Mouse (Mus musculus) intestine, embryonic 16.5 days (tissue): ENCODE results near the gene Dpagt1. TPM values are rescaled to one million over a fixed set of nuclear protein-coding genes. Genes with fewer than 3 reads are reported as not detected.
"Not testable (repeated sequence)": the region's sequence is repeated elsewhere in the genome, so short reads cannot be mapped to it uniquely, and the experiment has no call there.

ENCODE experiments used
- ATAC-seq: fragments of 200-750 bp; cut with Nextera tagmentation; 2 replicates; pipeline ENCODE4 v1.8.0; 2017; ENCODE audit warnings: moderate TSS enrichment, moderate library complexity
- H3K27ac ChIP-seq: fragments of 300-500 bp; sonication (generic); 2 replicates; pipeline ENCODE4 v1.5.1; 2014; ENCODE audit warnings: mild to moderate bottlenecking, low read length
- H3K27me3 ChIP-seq: fragments of 300-500 bp; sonication (generic); replicated peaks from 2 replicates; pipeline ENCODE4 v1.6.1; 2014; ENCODE audit warnings: low read length, control low read depth, mixed read lengths; ENCODE audit not compliant: control insufficient read depth, insufficient read depth
- H3K36me3 ChIP-seq: fragments of 300-500 bp; sonication (generic); 2 replicates; pipeline ENCODE4 v1.6.1; 2014; ENCODE audit warnings: low read length, control low read depth; ENCODE audit not compliant: control insufficient read depth, insufficient read depth
- H3K4me1 ChIP-seq: fragments of 300-500 bp; sonication (generic); 2 replicates; pipeline ENCODE4 v1.6.1; 2014; ENCODE audit warnings: low read length, control low read depth, mixed read lengths; ENCODE audit not compliant: control insufficient read depth, insufficient read depth
- H3K4me2 ChIP-seq: fragments of 300-500 bp; sonication (generic); 2 replicates; pipeline ENCODE4 v1.6.1; 2014; ENCODE audit warnings: low read depth, low read length, control low read depth
- H3K4me3 ChIP-seq: fragments of 300-500 bp; sonication (generic); 2 replicates; pipeline ENCODE4 v1.5.1; 2014; ENCODE audit warnings: mild to moderate bottlenecking, low read length
- H3K9ac ChIP-seq: fragments of 300-500 bp; sonication (generic); 2 replicates; pipeline ENCODE4 v1.6.1; 2014; ENCODE audit warnings: low read depth, low read length
- H3K9me3 ChIP-seq: fragments of 300-500 bp; sonication (generic); 2 replicates; pipeline ENCODE4 v1.6.1; 2016; ENCODE audit warnings: low read length, control low read depth; ENCODE audit not compliant: control insufficient read depth
- WGBS: fragments of 180-500 bp; shearing (Covaris S2); extraction: QIAGEN DNeasy Blood & Tissue Kit; methylation state at CpG from one replicate; pipeline ENCODE4 v1.1.7; 2014; 5-methylcytosine and 5-hydroxymethylcytosine counted together
- polyA plus RNA-seq: library from polyadenylated mRNA; unstranded; fragments of >200 nt; fragmentation: Nextera tagmentation; extraction: Ambion mirVana; gene quantifications from 2 replicates; pipeline ENCODE4 v1.2.1, GENCODE M21; 2015

The Dpagt1 gene
- polyA plus RNA-seq, 1 experiment from 2014 or later, result 42.7 TPM

DNA sequence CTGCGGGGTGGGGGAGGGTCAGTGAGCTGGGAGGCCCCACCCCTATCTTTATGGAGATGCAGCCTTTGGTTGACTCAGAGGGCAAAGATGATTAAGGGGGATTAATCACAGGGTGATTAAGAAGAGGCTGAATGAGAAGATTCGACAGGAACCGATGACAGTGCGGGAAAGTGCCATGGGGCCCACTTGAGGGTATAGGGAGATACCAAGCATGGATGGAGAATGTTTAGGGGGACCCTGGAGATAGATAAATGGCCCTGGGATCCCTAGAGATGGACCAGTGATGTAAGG lies 11.6 kb upstream of the Dpagt1 start:
- Histone ChIP-seq H3K9ac (no peak overlapping the region), H3K4me1 (peaks cover 27% of the 10 kb centered on the region), H3K4me2 (no peak overlapping the region), H3K27ac (no peak overlapping the region), H3K9me3 (no peaks in the 10 kb centered on the region), H3K27me3 (no peaks in the 10 kb centered on the region), H3K36me3 (peaks cover 10% of the 10 kb centered on the region; the same call in 1 of the 2 replicates), H3K4me3 (no peak overlapping the region)
- no peak for ATAC-seq
- WGBS, result 71% methylated on average over 4 of the region's 4 CpGs

DNA sequence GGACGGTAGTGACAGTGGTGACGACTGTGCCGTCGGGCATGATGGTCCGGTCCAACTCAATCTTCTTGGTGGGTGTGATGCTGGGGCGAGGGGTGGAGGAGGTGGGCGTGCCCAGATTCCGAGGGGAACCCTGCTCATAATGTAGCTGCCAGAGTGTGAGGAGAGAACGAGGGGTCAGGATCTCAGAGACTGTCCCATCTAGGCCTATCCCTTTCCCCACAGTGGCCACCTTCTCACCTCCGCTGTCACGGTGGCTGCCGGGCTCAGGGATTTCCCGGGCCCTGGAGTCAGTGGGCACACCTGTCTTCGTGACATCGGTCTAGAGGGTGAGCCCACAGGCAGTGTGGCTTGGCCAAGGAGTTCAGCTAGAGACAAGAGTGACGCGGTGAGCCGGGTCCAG lies 10.9 kb upstream of the Dpagt1 start:
- no peak for ATAC-seq
- WGBS, result 88% methylated on average over 18 of the region's 18 CpGs
- H3K36me3 ChIP-seq, result peaks cover 10% of the 10 kb centered on the region; the same call in 1 of the 2 replicates

DNA sequence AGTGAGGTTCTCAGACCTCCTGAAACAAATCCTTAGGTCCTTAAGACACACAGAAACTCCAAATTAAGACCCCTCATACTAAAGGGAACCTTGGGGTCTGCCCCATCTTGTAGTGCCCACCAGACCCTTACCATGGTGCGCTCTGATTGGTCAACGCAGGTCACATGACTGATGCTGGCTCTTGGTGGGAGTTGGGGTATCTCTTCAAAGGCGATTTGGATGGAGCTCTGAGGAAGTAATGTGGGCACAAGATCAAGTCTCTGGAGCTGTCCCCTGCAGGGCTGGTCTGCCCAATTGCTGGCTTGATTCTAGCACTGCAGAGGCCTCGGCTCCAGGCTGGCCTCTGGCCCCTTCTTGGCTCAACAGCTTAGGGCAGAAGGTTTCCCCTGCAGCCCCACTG lies 8.4 kb upstream of the Dpagt1 start:
- 0 out of 2 replicates have a peak overlapping the region, but pooled peaks have one; percentile 90 for H3K4me3 ChIP-seq
- H3K9ac ChIP-seq, result no peak overlapping the region
- H3K27ac ChIP-seq, result no peak overlapping the region
- H3K9me3 ChIP-seq, result no peaks in the 10 kb centered on the region
- peaks cover 10% of the 10 kb centered on the region; the same call in 1 of the 2 replicates for H3K36me3 ChIP-seq
- 71% methylated on average over 4 of the region's 4 CpGs for WGBS
- no peak for ATAC-seq
- H3K4me2 ChIP-seq, result no peak overlapping the region; the same call in 1 of the 2 replicates
- H3K27me3 ChIP-seq, result no peaks in the 10 kb centered on the region
- peaks cover 18% of the 10 kb centered on the region for H3K4me1 ChIP-seq

More for the DNA sequence above, 10.9 kb upstream of the Dpagt1 start:
- H3K4me3 ChIP-seq, result no peak overlapping the region
- H3K27me3 ChIP-seq, result no peaks in the 10 kb centered on the region
- no peak overlapping the region for H3K27ac ChIP-seq
- no peak overlapping the region for H3K9ac ChIP-seq
- peaks cover 27% of the 10 kb centered on the region for H3K4me1 ChIP-seq
- H3K9me3 ChIP-seq, result no peaks in the 10 kb centered on the region
- no peak overlapping the region for H3K4me2 ChIP-seq

- peaks cover 8% of the 10 kb centered on the region; the same call in 1 of the 2 replicates for H3K36me3 ChIP-seq
- H3K27me3 ChIP-seq, result no peaks in the 10 kb centered on the region
- H3K4me3 ChIP-seq, result peak overlapping the region; percentile 90
- 56% methylated on average over 5 of the region's 5 CpGs for WGBS
- H3K4me1 ChIP-seq, result peaks cover 18% of the 10 kb centered on the region
- peak overlapping the region; percentile 86 for H3K9ac ChIP-seq
- peak overlapping the region; percentile 88 for H3K4me2 ChIP-seq
- peak; percentile 54 for ATAC-seq
- H3K9me3 ChIP-seq, result no peaks in the 10 kb centered on the region
- H3K27ac ChIP-seq, result peak overlapping the region; percentile 78
These were observed 7.6 kb upstream of the Dpagt1 start for GRCm38 (mm10) chr9:44318076-44318825.

DNA sequence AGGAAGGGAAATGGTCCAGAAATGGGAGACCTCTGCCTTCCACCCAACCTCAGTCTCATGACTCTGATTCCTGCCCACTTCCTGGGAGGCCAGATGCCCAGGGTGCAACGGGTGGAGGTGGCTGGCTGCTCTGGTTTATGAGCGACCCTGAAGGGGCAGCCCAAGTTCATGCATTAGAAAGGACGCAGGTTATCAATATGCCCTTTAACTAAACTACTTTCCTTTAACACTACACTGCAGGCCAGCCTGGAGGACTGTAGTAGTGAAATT lies 7.1 kb upstream of the Dpagt1 start:
- 32% methylated on average over 3 of the region's 3 CpGs for WGBS
- Histone ChIP-seq H3K27ac (peak overlapping the region; percentile 78), H3K9ac (peak overlapping the region; percentile 86), H3K27me3 (no peaks in the 10 kb centered on the region), H3K4me3 (peak overlapping the region; percentile 90), H3K4me2 (peak overlapping the region; percentile 88), H3K4me1 (peaks cover 18% of the 10 kb centered on the region), H3K36me3 (0 out of 2 replicates have a peak, but pooled peaks cover 3% of the 10 kb centered on the region), H3K9me3 (no peaks in the 10 kb centered on the region)
- ATAC-seq, result no peak

DNA sequence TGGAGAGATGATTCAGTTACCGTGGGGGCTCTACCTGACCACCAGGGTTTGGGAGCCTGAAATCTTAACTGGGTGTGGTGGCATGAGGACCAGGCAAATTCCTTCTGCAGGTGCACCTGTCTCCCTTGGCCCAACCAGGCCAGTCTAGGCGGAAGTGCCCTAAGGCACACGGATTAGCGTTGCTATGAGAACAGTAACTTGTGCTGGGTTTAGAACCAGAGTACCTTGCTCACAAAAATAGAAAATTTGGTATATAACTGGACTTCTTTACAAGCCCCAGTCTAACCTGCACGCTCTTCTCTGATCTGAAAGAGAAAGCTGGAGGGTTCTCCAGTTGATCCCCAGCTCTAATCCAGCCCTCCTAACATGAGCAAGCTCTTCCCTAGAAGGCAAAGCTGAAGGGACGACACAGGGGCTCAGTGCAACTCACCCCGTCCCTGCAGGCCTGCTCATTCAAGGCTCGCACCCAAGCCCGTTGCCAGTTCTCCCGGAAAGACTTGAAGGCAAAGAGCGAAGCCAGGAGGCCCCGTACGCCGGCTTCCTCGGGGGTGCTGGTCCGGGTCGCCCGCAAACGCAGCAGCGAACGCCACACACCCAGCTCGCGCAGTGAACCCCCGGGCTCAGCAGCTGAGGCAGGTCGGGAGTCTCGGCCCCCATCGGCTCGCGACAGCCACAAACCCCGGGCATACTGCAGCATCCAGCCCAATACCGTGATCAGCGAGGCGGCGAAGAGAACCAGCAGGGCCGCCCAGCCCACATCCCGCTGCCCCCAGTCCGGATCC lies 6.5 kb upstream of the Dpagt1 start:
- peak overlapping the region; percentile 86 for H3K9ac ChIP-seq
- peak overlapping the region; percentile 88 for H3K4me2 ChIP-seq
- H3K4me3 ChIP-seq, result peak overlapping the region; percentile 90
- ATAC-seq, result peak; percentile 16; the same call in 1 of the 2 replicates
- H3K27ac ChIP-seq, result peak overlapping the region; percentile 78
- WGBS, result 3% methylated on average over 37 of the region's 37 CpGs
- no peaks in the 10 kb centered on the region for H3K27me3 ChIP-seq
- H3K4me1 ChIP-seq, result peaks cover 18% of the 10 kb centered on the region
- no peaks in the 10 kb centered on the region for H3K9me3 ChIP-seq
- H3K36me3 ChIP-seq, result 0 out of 2 replicates have a peak, but pooled peaks cover 3% of the 10 kb centered on the region

DNA sequence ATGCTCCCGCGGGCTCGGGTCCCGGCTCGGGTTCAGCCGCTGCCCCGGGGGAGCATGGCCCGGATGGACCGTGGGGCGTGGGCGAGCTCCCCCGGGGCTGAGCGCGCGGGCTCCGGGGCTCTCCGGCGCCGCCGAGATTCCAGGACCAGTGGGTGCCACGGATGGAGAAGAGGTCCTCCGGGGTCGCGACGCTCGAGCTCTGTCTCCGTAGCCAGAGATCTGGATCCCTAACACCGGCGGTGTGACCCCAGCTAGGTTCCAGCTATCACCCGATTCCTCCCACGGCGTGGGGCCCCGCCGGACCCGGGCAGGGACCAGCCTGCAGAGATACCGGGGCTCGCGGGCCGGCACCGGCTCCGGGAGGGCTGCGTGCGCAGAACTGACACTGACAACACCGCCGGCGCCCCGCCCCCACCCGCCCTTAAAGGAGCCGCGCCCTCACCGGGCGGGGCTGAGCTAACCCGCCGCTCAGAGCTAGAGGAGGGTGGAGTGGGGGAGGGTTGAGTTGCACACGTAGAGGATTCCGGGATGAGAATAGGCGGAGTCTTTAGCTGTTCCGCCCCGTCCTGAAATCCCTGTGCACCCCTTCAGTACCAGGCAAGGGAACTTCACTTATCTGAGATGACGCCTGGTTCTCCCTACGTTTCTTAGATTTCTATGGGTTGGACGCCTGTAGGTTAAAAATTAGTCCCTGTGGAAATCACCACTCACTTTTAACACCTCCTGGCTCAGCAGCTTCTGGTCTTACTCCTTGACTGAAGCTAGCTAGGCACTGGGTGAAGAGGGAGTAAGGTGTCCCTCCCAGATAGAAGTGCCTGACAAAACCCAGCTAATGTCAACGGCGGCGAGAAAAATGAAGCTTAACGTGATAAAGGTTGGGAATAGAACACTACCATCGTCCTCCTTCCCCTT lies 5.7 kb upstream of the Dpagt1 start, which contains the start of gene C2cd2l:
C2cd2l (minus strand) TSS at position 399 of the 912 bp plus-strand sequence.
- Histone ChIP-seq H3K27me3 (no peaks in the 10 kb centered on the region), H3K9ac (peak within 1 kb of the TSS; percentile 86), H3K4me2 (peak within 1 kb of the TSS; percentile 88), H3K4me3 (peak within 1 kb of the TSS; percentile 90), H3K9me3 (no peaks in the 10 kb centered on the region), H3K27ac (peak within 1 kb of the TSS; percentile 78), H3K4me1 (peaks cover 18% of the 10 kb centered on the region), H3K36me3 (0 out of 2 replicates have a peak, but pooled peaks cover 3% of the 10 kb centered on the region)
- peak; percentile 97 for ATAC-seq
- WGBS, result under 1% methylated on average over 66 of the region's 67 CpGs

- 22% methylated on average over 6 of the region's 6 CpGs for WGBS
- Histone ChIP-seq H3K9me3 (no peaks in the 10 kb centered on the region), H3K27me3 (no peaks in the 10 kb centered on the region), H3K4me2 (peak overlapping the region; percentile 74), H3K27ac (peak overlapping the region; percentile 66), H3K36me3 (0 out of 2 replicates have a peak, but pooled peaks cover 3% of the 10 kb centered on the region), H3K4me1 (peaks cover 19% of the 10 kb centered on the region), H3K4me3 (peak overlapping the region; percentile 90), H3K9ac (peak overlapping the region; percentile 54)
- peak; percentile 2; the same call in 1 of the 2 replicates for ATAC-seq
These were observed 5.1 kb upstream of the Dpagt1 start for GRCm38 (mm10) chr9:44320799-44321133.

GRCm38 (mm10) chr9:44323656-44324055 lies 2.2 kb upstream of the Dpagt1 start:
- H3K4me3 ChIP-seq, H3K4me2 ChIP-seq, H3K9me3 ChIP-seq, H3K9ac ChIP-seq, H3K27me3 ChIP-seq, ATAC-seq, H3K27ac ChIP-seq, H3K36me3 ChIP-seq: not testable (repeated sequence)
- H3K4me1 ChIP-seq, result peaks cover 18% of the 10 kb centered on the region
- WGBS, result 79% methylated on average over 4 of the region's 4 CpGs
